Mouse (Mus musculus) CH12.LX (cell line): ENCODE results near the gene Dcbld1. TPM values are rescaled to one million over a fixed set of nuclear protein-coding genes. Genes with fewer than 3 reads are reported as not detected.
"Not testable (repeated sequence)": the region's sequence is repeated elsewhere in the genome, so short reads cannot be mapped to it uniquely, and the experiment has no call there.

Experiments used
- DNase-seq: peaks from one replicate; pipeline ENCODE4 v3.0.0-alpha.2; 2013; ENCODE audit errors: extremely low read depth
- H3K27ac ChIP-seq: 2 replicates; pipeline ENCODE4 v1.5.1; 2012; ENCODE audit warnings: low read depth, mild to moderate bottlenecking, control low read depth, moderate library complexity; ENCODE audit not compliant: insufficient read depth
- H3K27me3 ChIP-seq: replicated peaks from 2 replicates; pipeline ENCODE3; 2012; ENCODE audit warnings: inconsistent platforms
- H3K36me3 ChIP-seq, 2 experiments: replicated peaks in 1 of 2; 2 replicates each; pipeline versions ENCODE3 to v1.6.1; 2012; ENCODE audit warnings: inconsistent platforms in 1 of 2, low read length in 1 of 2, mild to moderate bottlenecking in 1 of 2, mixed read lengths in 1 of 2, moderate library complexity in 1 of 2; ENCODE audit not compliant: control insufficient read depth in 1 of 2, insufficient read depth in 1 of 2
- H3K4me1 ChIP-seq, 2 experiments: 2 replicates each; pipeline ENCODE4 v1.6.1; 2012; ENCODE audit warnings: inconsistent platforms in 1 of 2, moderate library complexity in 1 of 2; ENCODE audit not compliant: insufficient read depth in 2 of 2, control insufficient read depth in 1 of 2
- H3K4me2 ChIP-seq: 2 replicates; pipeline ENCODE4 v1.6.1; 2012; ENCODE audit warnings: low read depth, mild to moderate bottlenecking, control low read depth; ENCODE audit not compliant: poor library complexity, insufficient read depth, severe bottlenecking
- H3K4me3 ChIP-seq, 3 experiments: fragments of 150-350 bp in 1 of 3; sonication (generic) in 1 of 3; replicated peaks in 1 of 3; 2 replicates each; pipeline versions ENCODE3 to v1.5.1; 2011 to 2012; ENCODE audit warnings: low read depth in 2 of 3, low read length in 2 of 3, mild to moderate bottlenecking in 2 of 3, moderate library complexity in 2 of 3, control low read depth in 1 of 3, improper control_type of control experiment in 1 of 3, inconsistent platforms in 1 of 3, mixed read lengths in 1 of 3; ENCODE audit not compliant: poor library complexity in 1 of 3
- H3K79me2 ChIP-seq: replicated peaks from 2 replicates; pipeline ENCODE4 v1.6.1; 2012; ENCODE audit warnings: mild to moderate bottlenecking, moderate library complexity; ENCODE audit not compliant: control insufficient read depth, poor library complexity, insufficient read depth, severe bottlenecking; ENCODE audit errors: extremely low read depth
- H3K9ac ChIP-seq: 2 replicates; pipeline ENCODE4 v1.6.1; 2012; ENCODE audit warnings: low read depth, mild to moderate bottlenecking, control low read depth, moderate library complexity; ENCODE audit not compliant: insufficient read depth
- H3K9me3 ChIP-seq: replicated peaks from 2 replicates; pipeline ENCODE3; 2012; ENCODE audit warnings: low read length, inconsistent platforms, mixed read lengths
- CTCF ChIP-seq, 2 experiments: IDR thresholded peaks in 1 of 2; conservative IDR thresholded peaks in 1 of 2; 2 replicates each; pipeline ENCODE4 v1.5.1; 2011 to 2012; ENCODE audit warnings: low read depth in 2 of 2, low read length in 2 of 2, improper control_type of control experiment in 1 of 2, inconsistent platforms in 1 of 2, mild to moderate bottlenecking in 1 of 2, moderate library complexity in 1 of 2
- E2F4 ChIP-seq: IDR thresholded peaks from 2 replicates; pipeline ENCODE4 v1.6.1; 2011; ENCODE audit warnings: low read depth, low read length, improper control_type of control experiment; ENCODE audit not compliant: insufficient replicate concordance
- ELF1 ChIP-seq: IDR thresholded peaks from 2 replicates; pipeline ENCODE4 v1.6.1; 2014; ENCODE audit warnings: low read depth, mild to moderate bottlenecking, inconsistent platforms, low read length, improper control_type of control experiment
- ETS1 ChIP-seq: conservative IDR thresholded peaks from 2 replicates; pipeline ENCODE4 v1.6.1; 2012; ENCODE audit warnings: low read depth, mild to moderate bottlenecking, inconsistent platforms, low read length, improper control_type of control experiment, moderate library complexity
- GABPA ChIP-seq: IDR thresholded peaks from 2 replicates; pipeline ENCODE4 v1.6.1; 2012; ENCODE audit warnings: low read depth, low read length, improper control_type of control experiment, inconsistent platforms; ENCODE audit not compliant: insufficient replicate concordance
- JUND ChIP-seq: conservative IDR thresholded peaks from 2 replicates; pipeline ENCODE4 v1.6.1; 2011; ENCODE audit warnings: low read depth, low read length, improper control_type of control experiment
- KAT2A ChIP-seq: IDR thresholded peaks from 2 replicates; pipeline ENCODE4 v1.6.1; 2012; ENCODE audit warnings: low read length, improper control_type of control experiment, inconsistent platforms; ENCODE audit not compliant: insufficient replicate concordance
- MAFK ChIP-seq: IDR thresholded peaks from 2 replicates; pipeline ENCODE4 v1.6.1; 2011; ENCODE audit warnings: low read length, improper control_type of control experiment; ENCODE audit not compliant: insufficient replicate concordance
- MAX ChIP-seq: IDR thresholded peaks from 2 replicates; pipeline ENCODE4 v1.6.1; 2011; ENCODE audit warnings: low read length, improper control_type of control experiment
- MXI1 ChIP-seq: IDR thresholded peaks from 2 replicates; pipeline ENCODE4 v1.6.1; 2011; ENCODE audit warnings: mild to moderate bottlenecking, low read depth, low read length, improper control_type of control experiment
- NELFE ChIP-seq: IDR thresholded peaks from 2 replicates; pipeline ENCODE4 v1.6.1; 2011; ENCODE audit warnings: low read depth, low read length, improper control_type of control experiment
- NRF1 ChIP-seq: IDR thresholded peaks from 2 replicates; pipeline ENCODE4 v1.6.1; 2014; ENCODE audit warnings: low read depth, mild to moderate bottlenecking, inconsistent platforms, low read length, improper control_type of control experiment, moderate library complexity
- PAX5 ChIP-seq: IDR thresholded peaks from 2 replicates; pipeline ENCODE4 v1.6.1; 2012; ENCODE audit warnings: low read length, inconsistent platforms, mixed read lengths
- POLR2A ChIP-seq: IDR thresholded peaks from 2 replicates; pipeline ENCODE4 v1.6.1; 2011; ENCODE audit warnings: low read depth, mild to moderate bottlenecking, improper control_type of control experiment, low read length
- POLR2AphosphoS2 ChIP-seq: IDR thresholded peaks from 2 replicates; pipeline ENCODE4 v1.6.1; 2011; ENCODE audit warnings: low read depth, low read length, improper control_type of control experiment
- RAD21 ChIP-seq: IDR thresholded peaks from 2 replicates; pipeline ENCODE4 v1.6.1; 2011; ENCODE audit warnings: low read depth, mild to moderate bottlenecking, low read length, improper control_type of control experiment, moderate library complexity
- SIN3A ChIP-seq: IDR thresholded peaks from 2 replicates; pipeline ENCODE4 v1.6.1; 2012; ENCODE audit warnings: low read length, improper control_type of control experiment, inconsistent platforms
- USF1 ChIP-seq: IDR thresholded peaks from 2 replicates; pipeline ENCODE4 v1.6.1; 2014; ENCODE audit warnings: low read depth, mild to moderate bottlenecking, inconsistent platforms, low read length, improper control_type of control experiment
- USF2 ChIP-seq: conservative IDR thresholded peaks from 2 replicates; pipeline ENCODE4 v1.6.1; 2011; ENCODE audit warnings: low read depth, low read length, improper control_type of control experiment
- ZKSCAN1 ChIP-seq: IDR thresholded peaks from 2 replicates; pipeline ENCODE4 v1.6.1; 2012; ENCODE audit warnings: low read depth, inconsistent platforms, low read length, improper control_type of control experiment, borderline replicate concordance
- ZMIZ1 ChIP-seq: IDR thresholded peaks from 2 replicates; pipeline ENCODE4 v1.6.1; 2012; ENCODE audit warnings: low read depth, mild to moderate bottlenecking, inconsistent platforms, low read length, improper control_type of control experiment
- dilution Hi-C: fragments of 300-500 bp; cut with MboI; formaldehyde crosslinking; loops from 2 replicates; pipeline ENCODE4 v1.14.3; 2020; ENCODE audit warnings: low sequenced_read_pairs; ENCODE audit not compliant: extremely low pct_unique_long_range_greater_than_20kb, extremely low pct_ligation_motif_present
- in situ Hi-C: fragments of 300-500 bp; cut with MboI; formaldehyde crosslinking; loops from 3 replicates; pipeline ENCODE4 v1.14.3; 2019; ENCODE audit warnings: low sequenced_read_pairs, low pct_ligation_motif_present, low pct_unique_long_range_greater_than_20kb, mixed read lengths
- polyA plus RNA-seq: library from polyadenylated mRNA; unstranded; fragments of >175 nt; gene quantifications from 2 replicates; pipeline ENCODE4 v1.2.1, GENCODE M21; 2012; ENCODE audit warnings: low read depth; ENCODE audit not compliant: insufficient read length
- total RNA-seq, 2 experiments: library from RNA; depleted of rRNA; stranded (reverse); fragments of 300-350 nt in 1 of 2; fragments of >200 nt in 1 of 2; gene quantifications; 2 replicates each; pipeline ENCODE4 v1.2.3; 2012 to 2014

The Dcbld1 gene
- total and polyA plus RNA-seq, 3 experiments: 0.93 to 3.5 (median 2.7) TPM

GRCm38 (mm10) chr10:52293921-52294577 is 60.6 kb downstream of the Dcbld1 start:
- Histone ChIP-seq H3K9me3 (no peaks in the 10 kb centered on the region), H3K4me3 (no peak overlapping the region), H3K4me2 (no peak overlapping the region), H3K4me1 (no peaks in the 10 kb centered on the region), H3K27me3 (no peaks in the 10 kb centered on the region), H3K9ac (no peak overlapping the region), H3K36me3 (no peaks in the 10 kb centered on the region), H3K79me2 (no peaks in the 10 kb centered on the region), H3K27ac (no peak overlapping the region)
- DNase-seq: no peak
- in situ Hi-C loops: no loop called here
- no peak for TF ChIP-seq JUND
- no peak for TF ChIP-seq NRF1
- TF ChIP-seq CTCF (conservative IDR thresholded peaks at IDR 0.05 in 1 of 2, IDR thresholded peaks at IDR 0.05 in 1 of 2; ENCODE audit: low read depth in 2 of 2, low read length in 2 of 2): no peak
- TF ChIP-seq PAX5: no peak
- TF ChIP-seq MAX: no peak
- TF ChIP-seq USF1: no peak
- no peak for TF ChIP-seq MXI1
- no peak for TF ChIP-seq SIN3A
- no peak for TF ChIP-seq ZKSCAN1
- no peak for TF ChIP-seq POLR2A
- no peak for TF ChIP-seq ZMIZ1
- TF ChIP-seq ELF1: no peak
- TF ChIP-seq USF2: no peak
- TF ChIP-seq KAT2A: no peak
- TF ChIP-seq E2F4: no peak
- no peak for TF ChIP-seq RAD21
- no peak for TF ChIP-seq ETS1
- no peak for TF ChIP-seq NELFE
- TF ChIP-seq GABPA: no peak
- dilution Hi-C loops: no loop called here

- no peaks in the 10 kb centered on the region for H3K79me2 ChIP-seq
- H3K9me3 ChIP-seq: no peaks in the 10 kb centered on the region
- TF ChIP-seq USF1 (no peak), ZMIZ1 (no peak), NRF1 (no peak), POLR2AphosphoS2 (no peak), MAFK (no peak), RAD21 (no peak)
- H3K27me3 ChIP-seq: no peaks in the 10 kb centered on the region
- in situ Hi-C loops: no loop called here
- no peak for DNase-seq
- H3K4me3 ChIP-seq: no peak overlapping the region
- no peak overlapping the region for H3K4me2 ChIP-seq
- H3K4me1 ChIP-seq: no peaks in the 10 kb centered on the region
- H3K36me3 ChIP-seq: no peaks in the 10 kb centered on the region
- H3K9ac ChIP-seq: no peak overlapping the region
- H3K27ac ChIP-seq: no peak overlapping the region
- dilution Hi-C loops: no loop called here
These were observed 62.5 kb downstream of the Dcbld1 start for GRCm38 (mm10) chr10:52295934-52296333.

DNA sequence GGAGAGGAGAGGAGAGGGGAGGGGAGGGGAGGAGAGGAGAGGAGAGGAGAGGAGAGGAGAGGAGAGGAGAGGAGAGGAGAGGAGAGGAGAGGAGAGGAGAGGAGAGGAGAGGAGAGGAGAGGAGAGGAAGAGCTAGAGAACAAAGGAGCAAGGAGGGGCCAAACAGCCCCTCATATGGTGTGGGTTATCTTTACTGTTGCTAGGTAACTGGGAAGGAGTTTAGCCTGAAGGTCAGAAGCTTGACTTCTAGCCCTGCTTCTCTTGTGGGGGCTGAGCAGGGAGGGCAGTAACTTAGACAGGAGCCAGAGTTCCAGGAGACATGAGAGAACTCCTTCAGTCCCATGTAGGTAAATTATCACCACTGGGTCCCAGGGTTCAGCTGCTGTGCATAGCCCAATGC is 65.1 kb downstream of the Dcbld1 start:
- H3K36me3 ChIP-seq, in situ Hi-C loops, H3K27ac ChIP-seq, H3K27me3 ChIP-seq, H3K4me2 ChIP-seq, H3K9ac ChIP-seq, dilution Hi-C loops, H3K9me3 ChIP-seq, H3K4me1 ChIP-seq, H3K4me3 ChIP-seq, H3K79me2 ChIP-seq, DNase-seq: not testable (repeated sequence)
